Mouse (Mus musculus) spleen, embryonic (tissue): ENCODE measurements around the gene Trim62.

Experiments
- CTCF ChIA-PET: fragments of 350-600 bp; sonication (Branson Sonifier 250); formaldehyde crosslinking; loops from one replicate; lab custom pipeline; 2022; lab: Charles Lee

The Trim62 gene

DNA sequence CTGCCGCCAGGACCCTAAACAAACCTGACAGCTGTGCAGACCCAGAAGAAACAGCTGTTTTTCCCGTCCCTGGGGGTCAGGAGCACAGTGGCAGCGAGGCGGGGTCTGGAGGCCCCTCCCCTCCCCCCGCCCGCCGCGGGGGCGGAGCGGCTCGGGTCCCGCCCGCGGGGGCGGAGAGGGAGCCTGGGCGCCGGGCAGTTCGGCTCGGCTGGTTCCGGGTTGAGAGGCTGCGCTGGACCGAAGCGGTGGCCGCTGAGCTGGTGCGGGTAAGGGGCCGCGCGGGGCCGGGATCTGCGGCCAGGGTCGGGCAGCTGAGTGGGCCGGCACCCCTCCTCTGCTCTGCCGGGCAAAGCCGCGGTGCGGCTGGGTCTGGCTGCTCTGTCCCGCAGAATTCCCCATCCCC lies at the start of gene Trim62:
Gene Trim62, plus strand, starts transcription at position 202 of the 403 bp plus-strand sequence.
- CTCF ChIA-PET = interaction anchor here (0.5 kb wide), 1 partner anchor 18 kb away, joined by 10 read pairs; no protein-coding TSS in a partner anchor

DNA sequence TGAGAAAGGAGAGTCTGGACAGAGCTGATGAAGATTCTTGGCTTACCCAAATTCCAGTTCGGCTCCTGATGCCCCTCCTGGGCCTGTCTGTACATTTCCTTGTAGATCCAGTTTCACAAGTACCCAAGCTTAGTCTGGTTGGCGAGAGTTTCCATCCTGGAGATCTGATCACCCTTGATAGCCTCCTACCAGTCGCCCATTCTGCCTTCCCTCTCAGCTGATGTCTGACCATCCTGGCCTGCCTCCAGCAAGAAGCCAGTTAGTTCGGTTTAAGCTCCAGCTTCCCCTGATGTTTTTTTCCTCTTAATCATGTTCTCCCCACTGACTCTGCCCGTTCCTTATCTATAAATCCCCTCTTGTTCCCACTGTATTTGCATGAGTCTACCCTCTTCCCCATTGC lies 45.2 kb upstream of the Trim62 start:
- CTCF ChIA-PET = interaction anchor here (0.6 kb wide), 1 partner anchor 76 kb away, joined by 4 read pairs; no protein-coding TSS in a partner anchor

DNA sequence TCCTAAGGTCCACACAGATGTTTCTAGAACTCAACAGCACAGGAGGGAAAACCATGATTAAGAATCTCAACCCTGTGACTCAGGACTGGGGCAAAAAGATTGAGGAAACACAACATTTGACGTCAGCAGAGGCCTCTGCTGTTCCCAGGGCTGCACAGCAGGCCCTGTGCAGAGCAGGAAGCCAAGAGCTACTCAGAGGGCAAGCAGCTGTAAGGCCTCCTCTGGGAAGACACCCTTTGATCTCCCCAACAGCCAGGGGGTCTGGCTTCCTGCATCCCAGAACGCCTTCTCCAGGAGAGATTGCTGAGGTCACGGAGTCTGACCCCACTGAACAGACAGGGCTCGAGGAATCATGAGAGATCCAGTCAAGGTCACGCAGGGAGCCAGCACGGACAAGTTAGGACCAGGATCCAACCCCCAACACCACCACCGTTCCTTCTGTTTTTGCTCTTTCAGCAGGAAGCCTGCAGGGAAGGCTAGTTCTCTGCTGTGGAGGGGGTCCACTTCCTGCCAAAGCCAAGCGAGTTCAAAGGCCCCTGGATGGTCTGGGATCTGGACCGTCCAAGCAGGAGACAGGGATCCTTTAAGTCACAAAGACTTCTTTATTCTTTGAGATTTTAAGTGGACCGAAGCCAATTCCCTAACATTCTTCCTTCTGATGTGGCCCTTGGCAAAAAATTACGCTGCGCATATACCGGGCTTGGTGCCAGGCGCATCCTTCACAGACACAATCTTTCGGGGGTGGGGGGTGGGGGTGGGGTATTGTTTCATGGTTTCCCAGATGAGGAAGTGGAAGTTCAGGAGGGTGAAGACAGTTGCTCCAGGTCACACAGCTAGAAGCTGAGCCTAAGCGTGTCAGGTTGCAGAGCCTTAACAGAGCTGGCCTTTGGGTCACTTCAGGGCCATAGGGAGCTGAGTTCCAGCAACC lies 43.3 kb upstream of the Trim62 start:
- CTCF ChIA-PET = no interaction called here

DNA sequence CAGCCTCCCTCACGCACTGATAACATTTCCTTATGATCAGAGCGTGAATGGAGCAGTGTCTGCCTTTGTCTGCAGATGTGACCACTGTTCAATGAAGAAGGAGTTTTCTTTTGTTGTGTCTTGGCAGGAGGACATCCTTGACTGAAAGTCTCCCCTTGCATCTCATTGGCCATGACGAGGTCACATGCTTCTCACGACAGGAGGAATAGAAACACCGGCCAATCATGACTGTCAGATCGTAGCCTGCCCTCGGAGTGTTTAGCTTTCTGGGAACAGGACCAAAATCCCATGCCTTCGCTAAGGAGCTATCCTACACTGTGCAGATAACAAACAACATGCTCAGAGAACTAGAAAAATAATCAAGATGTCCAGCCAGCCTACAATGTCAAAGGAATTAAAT lies 42.1 kb upstream of the Trim62 start:
- CTCF ChIA-PET = no interaction called here

DNA sequence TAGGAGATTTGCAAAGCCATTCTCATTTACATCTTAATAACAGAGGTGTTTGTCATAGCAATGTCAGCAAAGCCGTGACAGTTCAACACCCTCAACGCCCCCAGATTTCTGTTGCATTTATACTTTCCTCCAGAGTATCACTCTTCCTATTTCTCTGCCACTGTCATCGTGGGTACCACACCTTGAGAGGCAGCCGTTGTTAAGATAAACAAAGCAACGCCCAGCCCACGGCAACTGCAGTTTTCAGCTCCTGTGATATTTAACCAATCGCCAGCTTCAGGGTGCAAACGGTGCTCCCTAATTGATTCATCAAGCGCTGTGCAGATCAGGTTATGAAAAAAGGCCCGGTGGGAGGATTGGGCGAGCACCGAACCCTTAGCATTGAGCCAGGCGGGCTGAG lies 38.8 kb upstream of the Trim62 start:
- CTCF ChIA-PET = no interaction called here

DNA sequence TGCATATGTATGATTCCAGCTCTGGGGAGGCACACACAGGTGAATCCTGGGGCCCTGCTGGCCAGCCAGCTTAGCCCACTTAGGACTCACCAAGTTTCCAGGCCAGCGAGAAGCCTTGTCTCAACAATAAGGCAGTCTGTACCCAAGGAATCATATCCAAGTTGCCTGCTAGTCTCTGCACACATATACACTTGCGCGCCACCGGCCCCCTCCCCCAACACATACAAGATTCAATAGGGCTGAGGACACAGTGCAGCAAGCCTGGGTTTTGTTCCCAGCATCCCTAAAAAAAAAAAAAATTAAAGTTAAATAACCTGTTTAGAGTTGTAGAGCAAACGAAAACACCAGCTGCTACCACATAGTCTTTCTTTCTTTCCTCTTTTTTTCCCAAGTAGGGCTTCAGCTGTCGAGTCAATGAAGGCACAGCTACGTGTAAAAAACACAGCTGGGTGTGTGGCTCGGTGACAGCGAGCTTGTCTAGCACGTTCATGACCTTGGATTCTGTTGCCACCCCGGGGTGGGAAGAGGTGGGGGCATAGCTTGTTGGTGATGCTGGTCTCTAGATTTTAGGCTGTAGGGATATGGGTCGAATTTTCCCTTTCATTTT lies 37.9 kb upstream of the Trim62 start:
- CTCF ChIA-PET = no interaction called here

DNA sequence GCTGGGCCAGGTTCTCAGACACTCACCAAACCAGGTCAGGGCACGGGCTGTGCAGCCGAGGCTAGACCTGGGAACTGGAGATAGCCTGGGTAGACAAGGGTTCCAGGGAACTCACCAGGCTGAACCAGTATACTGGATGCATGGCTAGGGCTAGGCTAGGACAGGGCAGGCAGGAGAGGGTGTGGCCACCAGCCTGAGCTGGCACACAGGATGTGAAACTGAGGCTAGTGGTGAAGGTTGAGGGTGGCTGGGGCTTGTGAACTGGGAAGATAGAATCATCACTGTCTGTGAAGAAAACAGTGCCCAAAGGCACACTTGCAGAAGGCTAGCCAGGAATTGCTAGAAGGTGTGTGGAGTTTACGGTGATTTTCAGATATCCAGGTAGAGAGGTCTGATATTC lies 34.4 kb upstream of the Trim62 start:
- CTCF ChIA-PET = no interaction called here

DNA sequence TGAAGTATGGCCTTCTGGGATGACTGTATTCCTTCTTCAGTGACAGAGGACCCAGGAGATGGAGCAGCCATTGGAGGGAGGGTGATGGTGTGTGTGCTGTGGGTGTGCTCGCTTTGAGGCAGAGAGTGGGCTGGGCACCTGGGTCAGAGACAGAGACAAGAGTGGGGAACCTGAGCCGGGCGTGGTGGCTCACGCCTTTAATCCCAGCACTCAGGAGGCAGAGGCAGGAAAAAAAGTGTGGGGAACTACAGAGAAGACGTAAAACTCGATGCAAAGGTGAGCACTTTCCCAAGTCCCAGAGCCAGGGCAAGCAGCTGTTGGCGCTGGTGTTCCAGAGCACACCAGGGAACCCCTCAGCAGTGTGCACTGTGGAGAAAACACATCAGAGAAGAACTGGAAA lies 33.7 kb upstream of the Trim62 start:
- CTCF ChIA-PET = no interaction called here

DNA sequence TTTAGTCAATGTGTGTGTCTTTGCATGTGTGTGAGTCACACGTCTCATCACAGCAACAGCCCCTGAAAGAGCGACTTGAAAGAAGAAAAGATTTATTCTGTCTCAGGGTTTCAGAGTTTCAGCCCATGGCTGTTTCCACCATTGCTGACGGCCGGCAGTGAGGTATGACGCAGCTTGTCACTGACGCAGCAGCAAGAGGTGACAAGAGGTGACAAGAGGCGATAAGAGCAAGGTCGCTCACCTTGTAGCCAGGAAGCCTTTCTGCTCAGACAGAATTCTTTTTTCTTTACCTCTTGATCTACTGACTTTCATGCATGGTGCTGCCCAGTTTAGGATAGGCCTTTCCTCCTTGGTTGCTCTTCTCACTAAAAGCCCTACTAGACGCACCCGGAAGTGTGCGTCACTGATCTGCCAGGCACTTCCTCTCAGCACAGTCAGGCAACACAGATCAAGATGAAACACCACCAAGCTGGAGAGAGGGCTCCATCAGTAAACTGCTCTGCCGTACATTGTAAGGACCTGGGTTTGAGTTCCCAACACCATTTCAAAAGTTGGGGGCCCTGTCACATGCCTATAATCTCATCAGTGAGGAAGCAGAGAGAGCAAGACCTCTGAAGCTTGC lies 31.0 kb upstream of the Trim62 start:
- CTCF ChIA-PET = no interaction called here

DNA sequence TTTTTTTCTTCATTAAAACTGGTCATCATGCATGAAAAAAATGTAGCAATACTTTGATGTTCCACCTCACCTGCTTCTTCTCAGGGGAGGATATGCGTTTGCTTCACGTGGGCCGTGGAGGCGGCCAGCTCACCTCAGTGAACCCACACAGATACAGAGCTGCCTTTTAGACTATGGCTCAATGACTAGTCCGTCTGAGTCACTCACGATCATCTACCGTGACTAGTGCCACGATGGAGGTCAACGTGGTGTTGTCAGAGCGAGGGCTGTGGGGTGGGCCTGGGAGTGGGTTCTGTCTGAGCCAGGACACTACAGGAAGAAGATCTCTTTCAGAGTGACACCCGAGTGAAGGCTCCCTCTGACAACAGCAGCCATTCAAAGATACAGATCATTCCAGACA lies 30.3 kb upstream of the Trim62 start:
- CTCF ChIA-PET = no interaction called here

DNA sequence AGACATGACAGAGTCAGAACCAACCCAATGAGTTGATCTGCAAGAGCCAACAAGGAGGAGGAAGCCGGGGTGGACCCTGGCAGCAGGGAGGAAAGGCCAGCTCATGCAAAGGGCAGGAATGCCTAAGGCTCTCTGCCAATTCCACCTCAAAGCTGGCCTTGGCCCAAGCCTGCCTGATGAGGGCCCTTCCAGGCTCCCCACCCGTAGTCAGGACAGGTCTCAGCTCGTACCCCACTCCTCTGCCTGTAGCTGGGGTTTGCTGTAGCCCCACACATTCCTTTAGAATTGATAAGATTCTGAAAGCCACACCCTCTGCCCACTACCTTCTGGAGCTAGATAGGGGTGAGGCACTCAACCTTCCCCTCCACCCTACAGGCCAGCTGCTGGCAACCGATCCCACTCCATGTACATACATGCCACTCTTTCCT lies 27.8 kb upstream of the Trim62 start:
- CTCF ChIA-PET = no interaction called here

DNA sequence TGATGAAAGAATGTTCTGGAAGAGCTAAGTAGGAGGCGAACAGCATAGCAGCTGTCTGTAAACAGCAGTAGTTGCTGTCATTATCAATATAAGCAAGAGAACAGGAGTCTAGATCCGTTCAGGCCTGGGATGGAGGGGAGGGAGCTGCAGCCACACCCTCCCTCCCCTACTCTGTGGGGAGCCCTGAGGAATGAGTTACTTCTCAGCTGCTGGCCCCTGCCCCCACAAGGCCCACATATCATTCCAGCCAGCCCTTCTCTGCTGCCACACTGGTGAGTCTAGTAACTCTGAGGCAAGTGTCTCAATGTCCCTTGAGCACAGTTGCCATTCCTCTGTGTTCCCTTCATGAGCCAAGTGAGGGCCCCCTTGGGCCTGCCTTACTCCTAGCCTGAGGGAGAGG lies 26.2 kb upstream of the Trim62 start:
- CTCF ChIA-PET = interaction anchor here (0.5 to 0.6 kb wide), 2 partner anchors 9 to 1830 kb away, joined by 3 to 5 read pairs; no protein-coding TSS in a partner anchor

DNA sequence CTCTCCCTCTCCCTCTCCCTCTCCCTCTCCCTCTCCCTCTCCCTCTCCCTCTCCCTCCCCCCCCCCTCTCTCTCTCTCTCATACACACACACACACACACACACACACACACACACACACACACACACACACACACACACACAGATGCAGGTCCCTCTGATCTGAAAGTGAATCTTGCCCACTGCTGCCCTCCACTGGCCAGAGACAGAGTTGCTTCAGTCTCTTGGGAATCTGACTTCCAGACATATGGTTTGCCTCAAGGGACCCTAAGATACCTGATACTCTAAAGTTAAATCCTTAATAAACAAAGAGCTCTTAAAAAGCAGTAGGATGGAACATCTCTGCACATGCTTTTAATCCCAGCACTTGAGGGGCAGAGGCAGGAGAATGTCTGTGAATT lies 25.2 kb upstream of the Trim62 start:
- CTCF ChIA-PET = interaction anchor here (0.7 kb wide), 1 partner anchor 147 kb away, joined by 3 read pairs; no protein-coding TSS in a partner anchor

DNA sequence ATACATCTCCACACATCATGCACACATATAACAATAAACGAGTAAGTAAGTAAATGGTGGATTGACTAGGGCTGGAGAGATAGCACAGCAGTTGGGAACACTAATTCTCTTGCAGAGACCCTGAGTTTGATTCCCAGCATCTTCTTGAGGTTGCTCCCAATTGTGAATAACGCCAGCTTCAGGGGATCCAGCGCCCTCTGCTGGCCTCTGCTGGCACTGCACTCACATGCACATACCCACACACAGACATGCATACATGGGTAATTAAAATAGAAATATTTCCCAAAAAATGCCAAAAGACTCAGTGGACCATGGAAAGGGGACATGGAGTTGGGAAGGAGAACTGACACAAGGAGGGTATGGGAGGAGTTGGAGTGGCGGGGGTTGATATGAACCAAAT lies 24.5 kb upstream of the Trim62 start:
- CTCF ChIA-PET = interaction anchor here (0.7 kb wide), 1 partner anchor 148 kb away, joined by 3 read pairs; no protein-coding TSS in a partner anchor

DNA sequence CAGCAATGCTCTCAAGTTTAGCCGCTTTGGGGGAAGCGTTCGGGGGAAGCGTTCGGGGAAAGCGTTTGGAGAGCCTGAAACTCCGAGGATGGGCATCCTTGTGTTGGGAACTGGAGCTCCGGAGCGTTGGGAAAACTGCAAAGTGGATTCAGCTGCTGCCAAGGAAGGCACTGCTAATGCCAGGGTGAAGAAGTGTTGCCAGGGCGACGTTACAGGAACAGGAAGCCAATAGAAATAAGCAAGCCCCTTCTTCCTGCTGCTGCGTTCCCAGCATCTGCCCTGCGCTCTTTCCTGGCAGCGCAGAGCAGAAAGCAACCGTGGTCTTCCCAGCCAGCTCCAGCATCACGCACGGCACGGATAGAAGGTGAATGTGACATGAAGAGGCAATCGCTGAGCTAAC lies 10.4 kb upstream of the Trim62 start:
- CTCF ChIA-PET = no interaction called here

DNA sequence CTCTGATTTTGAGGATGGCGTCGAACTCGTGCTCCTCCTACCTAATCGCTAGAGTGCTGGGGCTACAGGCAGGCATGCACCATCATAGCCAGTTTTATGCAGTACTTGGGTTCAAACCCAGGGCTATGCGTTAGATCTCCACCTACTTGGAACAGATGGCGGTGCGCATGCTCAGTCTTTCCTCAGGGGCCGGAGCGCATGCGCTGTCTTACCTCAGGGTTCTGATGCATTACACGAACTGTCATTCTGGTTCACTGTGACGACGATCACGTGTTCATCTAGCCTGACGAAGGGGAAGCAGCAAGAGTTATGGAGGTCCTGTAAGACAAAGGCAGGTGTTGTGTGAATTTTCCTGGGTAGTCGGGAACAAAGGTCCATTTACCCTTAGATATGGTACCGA lies 9.3 kb upstream of the Trim62 start:
- CTCF ChIA-PET = no interaction called here

DNA sequence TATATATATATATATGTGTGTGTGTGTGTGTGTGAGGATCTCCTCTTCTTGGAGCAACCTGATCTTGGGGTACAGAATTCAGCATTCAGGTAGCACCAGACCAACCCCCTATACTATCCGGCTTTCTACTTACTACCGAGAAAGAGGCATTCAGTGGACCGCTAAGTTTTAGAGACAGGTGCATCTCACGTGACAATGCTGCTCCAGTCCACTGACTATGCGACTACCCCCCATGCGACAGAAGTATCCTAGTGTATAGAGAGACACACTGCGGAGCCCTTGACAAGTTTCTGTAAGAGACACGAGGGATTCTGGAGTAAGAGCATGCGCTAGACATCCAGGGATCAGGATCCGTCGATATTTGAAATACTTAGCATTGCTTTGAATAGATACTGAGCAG lies 7.9 kb upstream of the Trim62 start:
- CTCF ChIA-PET = no interaction called here

DNA sequence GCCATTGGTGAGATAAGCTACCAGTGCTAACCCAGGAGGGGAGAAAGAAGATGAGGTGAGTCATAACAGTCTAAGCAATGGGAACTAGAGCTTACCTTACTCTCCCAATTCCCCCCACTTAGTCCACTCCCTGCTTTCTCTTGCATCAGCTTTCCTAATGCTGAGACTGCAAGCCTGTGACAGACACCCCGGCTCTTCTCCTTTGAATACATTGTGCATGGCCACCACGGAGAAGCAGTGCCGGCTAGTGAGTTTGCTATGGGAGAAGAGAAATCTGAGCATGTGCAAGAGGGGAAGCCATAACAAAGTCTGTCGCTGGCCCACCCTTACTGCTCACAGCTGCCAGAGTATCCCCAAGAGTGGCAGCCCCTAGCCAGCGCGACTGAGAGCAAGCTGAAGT lies 5.9 kb upstream of the Trim62 start:
- CTCF ChIA-PET = no interaction called here

DNA sequence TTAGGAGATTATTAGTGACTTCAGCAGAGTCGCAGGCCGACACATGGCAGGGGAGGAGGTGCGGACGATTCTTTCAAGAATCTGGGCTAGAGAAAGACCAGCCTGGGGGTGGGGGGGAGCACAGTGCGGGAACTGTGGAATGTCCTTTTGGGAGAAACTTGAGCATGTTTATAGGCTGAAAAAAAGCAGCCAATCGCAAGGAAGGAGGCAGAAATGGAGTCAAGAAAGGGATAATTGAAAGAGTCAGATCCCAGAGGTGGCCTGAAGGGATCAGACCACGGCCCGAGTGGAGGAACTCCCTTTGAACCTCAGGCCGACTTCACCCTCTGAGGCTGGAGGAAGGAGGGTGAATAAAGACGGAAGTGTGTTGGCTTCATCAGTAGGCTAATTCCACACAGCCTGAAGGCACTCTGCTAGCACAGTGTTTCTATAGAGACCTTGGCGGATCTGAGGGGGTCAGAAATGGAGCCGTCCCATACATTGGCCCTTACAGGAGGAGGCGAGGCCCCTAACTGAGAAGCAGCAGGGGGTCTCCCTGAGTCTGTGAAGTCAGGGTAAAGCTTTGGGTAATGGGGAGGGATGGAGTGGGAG lies 4.4 kb upstream of the Trim62 start:
- CTCF ChIA-PET = interaction anchor here (0.6 kb wide), 1 partner anchor 16 kb away, joined by 3 read pairs; no protein-coding TSS in a partner anchor

DNA sequence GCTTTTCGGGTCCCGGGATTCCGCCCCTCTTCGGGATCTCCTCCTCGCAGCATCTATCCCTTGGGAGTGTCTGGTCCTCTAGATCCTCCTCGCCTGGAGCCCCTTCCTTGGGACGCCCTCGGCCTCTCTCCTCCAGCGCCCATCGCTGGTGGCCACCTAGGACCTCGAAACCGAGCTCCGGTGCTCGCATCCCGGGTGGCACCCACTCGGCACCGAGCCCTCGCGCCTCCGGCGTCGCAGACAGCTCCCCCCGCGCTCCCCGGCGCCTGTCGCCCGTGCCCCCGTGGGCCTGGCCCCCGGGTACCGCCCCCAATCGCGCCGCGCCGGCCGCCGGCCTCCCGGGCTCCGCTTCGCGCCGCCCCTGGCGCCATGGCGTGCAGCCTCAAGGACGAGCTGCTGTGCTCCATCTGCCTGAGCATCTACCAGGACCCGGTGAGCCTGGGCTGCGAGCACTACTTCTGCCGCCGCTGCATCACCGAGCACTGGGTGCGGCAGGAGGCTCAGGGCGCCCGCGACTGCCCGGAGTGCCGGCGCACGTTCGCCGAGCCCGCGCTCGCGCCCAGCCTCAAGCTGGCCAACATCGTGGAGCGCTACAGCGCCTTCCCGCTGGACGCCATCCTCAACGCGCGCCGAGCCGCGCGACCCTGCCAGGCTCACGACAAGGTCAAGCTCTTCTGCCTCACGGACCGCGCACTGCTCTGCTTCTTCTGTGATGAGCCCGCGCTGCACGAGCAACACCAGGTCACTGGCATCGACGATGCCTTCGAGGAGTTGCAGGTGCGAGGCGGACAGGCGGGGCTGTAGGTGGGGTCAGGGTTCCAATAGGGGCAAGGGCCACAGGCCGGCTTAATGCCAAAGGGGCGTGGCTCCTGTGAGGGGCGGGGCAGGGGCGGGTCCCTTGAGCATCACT lies 676 bp downstream of the Trim62 start:
- CTCF ChIA-PET = interaction anchor here (0.5 kb wide), 1 partner anchor 18 kb away, joined by 10 read pairs; no protein-coding TSS in a partner anchor

DNA sequence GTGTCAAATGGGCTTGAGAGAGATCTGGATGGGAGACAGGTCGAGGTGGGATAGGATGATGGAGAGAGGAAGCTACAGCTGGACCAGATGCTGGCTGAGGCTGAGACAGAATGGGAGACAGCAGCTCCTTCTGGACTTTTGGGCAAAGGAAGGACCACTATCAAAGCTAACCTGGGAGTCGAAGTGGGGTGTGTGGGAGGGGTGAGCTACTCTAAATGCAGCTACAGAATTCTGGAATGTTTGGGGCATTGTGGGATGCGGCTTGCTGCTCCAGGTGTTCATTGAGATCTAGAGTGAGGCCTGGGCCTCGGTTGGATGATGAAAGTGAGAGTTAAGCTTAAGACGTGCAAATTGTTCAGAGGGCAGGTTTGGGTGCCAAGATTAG lies 1.3 kb downstream of the Trim62 start:
- CTCF ChIA-PET = no interaction called here
